Mouse (Mus musculus) retina, adult 2 months (tissue): ENCODE results near the gene Tk1.
A peak's percentile ranks its signal among the peaks of the same experiment; 100 is the strongest.
"Not testable (repeated sequence)": the region's sequence is repeated elsewhere in the genome, so short reads cannot be mapped to it uniquely, and the experiment has no call there.

ENCODE experiments used
- DNase-seq: peaks from one replicate; pipeline ENCODE4 v3.0.0-alpha.2; 2012; ENCODE audit warnings: low read depth, low spot score

Gene Tk1

DNA sequence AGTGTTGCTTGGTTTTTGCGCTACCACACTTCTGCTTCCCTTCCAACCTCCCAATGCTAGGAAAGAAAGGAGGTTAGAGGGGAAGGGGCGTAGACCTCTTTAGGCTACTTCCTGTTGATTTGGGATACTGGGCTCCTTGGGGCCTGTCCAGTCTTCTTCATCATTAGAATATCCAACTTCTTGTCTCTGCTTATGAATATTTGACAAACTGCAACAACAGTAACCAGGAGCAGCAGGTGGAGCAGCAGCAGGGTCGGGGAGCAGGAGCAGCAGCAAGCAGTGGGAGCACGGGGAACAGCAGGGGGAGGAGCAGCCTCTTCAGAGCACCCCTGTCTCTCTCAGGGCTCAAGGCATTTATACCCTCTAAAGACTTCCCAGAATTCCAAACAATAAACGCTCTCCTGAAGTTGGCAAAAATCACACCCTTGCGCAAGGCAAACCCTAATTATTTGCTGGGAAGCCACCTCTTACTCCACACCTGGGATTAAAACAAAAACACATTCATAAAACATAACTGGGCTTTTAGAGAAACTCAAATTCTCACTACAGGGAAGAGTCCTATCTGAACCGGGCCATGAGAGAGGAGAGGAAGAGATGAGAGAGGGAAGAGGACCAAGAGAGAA lies 21.8 kb upstream of the Tk1 start:
- no peak for DNase-seq

DNA sequence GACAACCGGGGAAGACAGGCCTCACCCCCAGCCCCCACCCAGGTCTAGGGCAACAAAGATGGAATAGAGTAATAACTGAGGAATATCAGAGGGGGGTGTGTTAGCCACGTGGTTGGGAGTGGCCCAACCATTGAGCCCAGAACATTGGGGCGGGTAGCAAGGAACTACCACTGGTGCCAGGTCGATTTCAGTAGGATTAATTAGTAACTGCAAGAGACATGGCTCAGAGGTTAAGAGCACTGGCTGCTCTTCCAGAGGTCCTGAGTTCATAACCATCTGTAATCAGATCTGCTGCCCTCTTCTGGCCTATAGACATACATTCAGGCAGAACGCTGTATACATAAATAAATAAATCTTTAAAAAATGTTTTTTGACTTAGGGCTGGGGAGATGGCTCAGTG lies 20.7 kb upstream of the Tk1 start:
- DNase-seq, result no peak

DNA sequence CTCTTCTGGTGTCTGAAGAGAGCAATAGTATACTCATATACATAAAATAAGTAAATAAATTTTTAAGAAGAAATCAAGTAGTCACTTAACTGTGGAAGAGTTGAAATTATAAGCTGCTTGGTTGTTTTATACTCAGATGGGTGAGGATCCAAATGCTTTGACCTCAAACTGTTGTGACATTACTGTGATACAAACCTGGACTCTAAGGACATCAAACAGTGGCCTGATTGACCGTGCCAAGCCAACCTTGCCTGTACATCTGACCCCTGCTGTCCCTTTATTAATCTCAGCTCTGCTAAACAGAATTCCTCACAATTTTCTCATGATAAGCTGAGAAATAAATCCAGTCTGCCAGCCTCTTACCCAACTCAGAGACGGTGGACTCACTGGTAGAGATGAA lies 19.8 kb upstream of the Tk1 start:
- DNase-seq, result no peak

DNA sequence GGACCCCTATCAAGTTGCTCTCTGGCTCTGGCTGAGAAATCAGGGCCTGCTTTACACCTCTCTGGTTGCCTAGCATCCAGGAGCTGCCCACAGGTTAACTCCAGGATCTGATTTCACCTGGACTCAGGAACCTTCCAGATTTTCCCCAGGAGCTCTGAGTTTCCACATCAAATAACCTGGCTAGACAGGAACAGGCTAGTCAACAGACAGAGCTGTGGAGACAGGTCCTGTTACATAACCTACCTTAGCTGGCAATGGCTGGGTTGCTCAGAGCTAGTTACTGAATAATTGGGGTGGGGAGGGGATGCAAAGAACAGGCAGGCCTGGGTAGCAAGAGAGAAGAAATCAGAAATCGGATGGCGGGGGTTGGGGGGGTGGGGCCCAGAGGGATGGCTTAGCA lies 19.1 kb upstream of the Tk1 start:
- DNase-seq, result no peak

DNA sequence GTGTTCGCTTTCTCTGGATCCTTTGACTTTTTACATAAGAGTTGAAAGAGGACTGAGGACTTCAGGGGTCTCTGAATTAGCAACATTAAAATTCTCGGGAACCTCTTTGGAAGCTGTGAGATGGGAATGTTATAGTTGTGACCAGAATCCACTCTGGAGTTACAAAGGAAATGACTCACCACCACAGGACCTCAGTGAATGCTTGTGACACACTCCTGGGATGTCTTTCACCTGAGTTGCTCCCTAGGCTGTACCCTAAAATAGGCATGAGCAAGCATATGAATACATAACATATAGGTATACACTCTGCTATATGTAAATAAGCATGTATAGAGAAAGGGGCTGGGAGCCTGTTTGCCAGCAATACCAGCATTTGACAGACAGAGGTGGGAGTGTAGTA lies 17.5 kb upstream of the Tk1 start:
- no peak for DNase-seq

DNA sequence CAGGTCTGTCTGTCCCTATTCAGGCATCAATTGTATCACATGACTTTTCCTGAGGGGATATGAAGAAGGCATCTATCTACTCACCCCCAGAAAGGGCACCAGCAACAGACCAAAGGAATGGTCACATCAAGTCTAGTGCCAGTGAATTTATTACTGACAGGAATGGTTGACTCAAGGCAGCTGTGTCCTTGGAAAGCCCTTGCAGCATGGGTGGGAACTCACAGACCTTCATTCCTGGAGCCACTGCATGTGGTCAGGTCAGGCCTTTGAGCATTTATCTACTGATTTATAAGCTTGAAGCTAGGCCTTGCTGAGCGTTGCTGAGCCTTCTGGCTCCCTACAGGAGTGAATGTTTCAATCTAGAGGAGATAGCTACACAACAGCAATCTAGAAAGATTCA lies 15.0 kb upstream of the Tk1 start:
- no peak for DNase-seq

DNA sequence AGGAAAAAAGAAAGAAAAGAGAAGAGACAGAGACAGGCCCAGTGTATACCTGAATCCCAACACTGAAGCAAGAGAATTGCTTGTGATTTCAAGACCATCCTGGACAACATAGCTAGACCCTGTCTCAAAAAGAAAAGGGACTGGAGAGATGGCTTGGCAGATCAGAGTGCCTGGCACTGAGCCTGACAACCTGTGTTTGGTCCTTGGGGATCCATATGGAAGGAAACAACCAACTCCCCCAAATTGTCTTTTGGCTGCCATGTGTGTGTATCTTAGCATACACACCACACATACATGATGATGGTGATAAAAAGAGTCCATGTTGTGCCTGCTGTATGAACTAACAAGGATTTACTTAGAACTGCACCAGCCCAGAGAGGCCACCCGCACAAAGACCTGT lies 13.1 kb upstream of the Tk1 start:
- no peak for DNase-seq

DNA sequence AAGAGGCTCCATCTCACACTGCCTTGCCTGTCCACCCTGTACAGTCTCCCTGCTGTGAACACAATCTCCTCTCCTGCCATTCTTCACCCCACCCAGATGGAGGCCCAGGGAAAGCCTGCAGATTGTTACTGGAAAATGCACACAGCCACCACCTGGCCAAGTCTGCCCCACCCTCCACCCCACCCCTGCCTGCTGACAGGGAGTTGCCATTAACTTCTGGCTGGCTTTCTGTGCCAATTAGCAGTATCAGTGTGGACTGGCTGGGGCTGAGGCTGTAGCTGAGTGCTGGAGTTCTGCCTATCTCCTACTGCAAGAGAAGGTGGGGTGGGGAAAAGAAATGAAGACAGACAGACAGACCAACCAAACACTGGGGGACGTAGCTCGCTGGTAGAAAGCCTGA lies 12.7 kb upstream of the Tk1 start:
- no peak for DNase-seq

DNA sequence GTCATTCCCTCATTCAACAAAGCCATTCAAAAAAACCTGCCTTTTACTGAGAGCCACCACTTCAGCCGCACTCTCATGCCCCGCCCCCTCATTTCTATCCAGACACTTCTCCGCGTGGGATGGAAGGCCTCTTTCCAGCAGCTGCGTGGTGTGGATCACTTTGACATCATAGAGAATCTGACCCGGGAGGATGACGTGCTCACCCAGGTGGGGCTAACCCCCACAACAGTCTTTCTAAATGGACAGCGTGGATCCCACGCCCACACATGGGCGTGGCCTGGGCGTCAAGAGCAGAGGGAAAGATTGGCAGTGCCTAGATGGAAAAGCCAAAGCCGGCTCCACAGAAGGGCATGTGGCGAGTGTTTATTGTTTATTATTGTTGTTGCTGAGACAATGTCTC lies 10.4 kb upstream of the Tk1 start:
- no peak for DNase-seq

DNA sequence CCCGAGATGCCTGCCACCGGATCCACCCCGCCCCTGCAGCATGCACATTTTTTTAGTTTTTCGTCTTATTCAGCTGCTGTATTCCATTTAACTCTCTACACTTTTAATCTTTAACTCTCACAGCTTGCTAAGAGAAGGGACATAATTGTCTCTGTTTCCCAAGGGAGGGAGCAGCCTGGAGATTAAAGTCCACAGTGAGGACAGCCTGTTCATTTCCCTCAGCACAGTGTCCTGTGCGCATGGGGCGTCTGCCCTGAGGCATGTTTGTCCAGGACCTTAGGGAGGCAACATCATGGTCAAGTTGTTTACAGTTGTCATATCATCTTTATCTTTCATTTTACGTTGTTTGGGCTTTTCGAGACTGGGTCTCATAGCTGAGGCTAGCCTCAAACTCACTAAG lies 8.2 kb upstream of the Tk1 start:
- DNase-seq, result no peak

DNA sequence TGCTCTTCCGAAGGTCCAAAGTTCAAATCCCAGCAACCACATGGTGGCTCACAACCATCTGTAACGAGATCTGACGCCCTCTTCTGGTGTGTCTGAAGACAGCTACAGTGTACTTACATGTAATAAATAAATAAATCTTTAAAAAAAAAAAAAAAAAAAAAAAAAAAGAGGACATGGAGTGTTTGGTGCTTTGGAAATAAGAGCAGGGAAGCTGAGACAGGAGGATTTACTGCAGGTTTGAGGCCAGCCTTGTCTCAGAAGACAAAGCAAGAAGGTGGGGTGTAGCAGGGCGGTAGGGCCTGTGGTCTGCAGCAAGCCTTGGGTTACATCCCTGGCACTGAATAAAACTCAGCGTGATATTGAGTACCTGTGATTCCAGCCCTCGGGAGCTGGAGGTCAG lies 7.6 kb upstream of the Tk1 start:
- DNase-seq, result not testable (repeated sequence)

DNA sequence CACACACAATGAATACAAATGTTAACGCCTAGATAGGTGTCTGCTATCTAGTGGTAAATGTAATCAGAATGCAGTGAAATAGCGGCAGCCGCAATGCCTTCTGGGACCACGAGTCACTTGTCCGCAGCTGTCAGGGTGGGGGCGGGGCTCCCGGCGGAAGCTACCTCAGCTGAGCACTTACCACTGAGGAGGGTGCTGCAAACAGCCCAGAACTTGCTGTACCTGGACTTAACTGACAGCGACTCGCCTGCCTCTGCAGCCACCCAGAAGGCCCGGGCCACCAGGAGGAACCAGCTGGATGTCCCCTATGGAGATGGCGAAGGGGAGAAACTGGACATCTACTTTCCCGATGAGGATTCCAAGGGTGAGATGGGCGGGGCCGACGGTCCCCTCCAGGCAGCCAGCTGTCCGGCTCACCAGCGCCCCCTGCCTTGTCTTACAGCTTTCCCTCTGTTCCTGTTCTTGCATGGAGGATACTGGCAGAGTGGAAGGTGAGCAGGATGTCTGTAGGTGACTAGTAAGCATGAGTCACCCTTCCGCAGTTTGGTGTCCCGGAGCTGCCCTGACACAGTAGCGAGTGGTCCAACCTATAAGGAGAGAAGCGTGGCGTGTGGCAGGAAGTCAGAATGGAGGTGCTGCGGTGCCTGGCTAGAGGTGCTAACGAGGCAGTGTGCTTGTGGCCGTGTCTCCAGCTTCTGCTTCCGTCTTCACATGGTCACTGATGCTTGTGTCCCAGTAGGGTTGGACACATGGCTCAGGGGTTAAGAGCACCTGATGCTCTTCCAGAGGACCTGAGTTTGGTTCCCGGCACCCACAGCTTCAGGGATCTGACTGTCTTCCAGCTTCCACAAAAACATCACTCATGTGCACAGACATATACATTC lies 6.4 kb upstream of the Tk1 start:
- no peak for DNase-seq

DNA sequence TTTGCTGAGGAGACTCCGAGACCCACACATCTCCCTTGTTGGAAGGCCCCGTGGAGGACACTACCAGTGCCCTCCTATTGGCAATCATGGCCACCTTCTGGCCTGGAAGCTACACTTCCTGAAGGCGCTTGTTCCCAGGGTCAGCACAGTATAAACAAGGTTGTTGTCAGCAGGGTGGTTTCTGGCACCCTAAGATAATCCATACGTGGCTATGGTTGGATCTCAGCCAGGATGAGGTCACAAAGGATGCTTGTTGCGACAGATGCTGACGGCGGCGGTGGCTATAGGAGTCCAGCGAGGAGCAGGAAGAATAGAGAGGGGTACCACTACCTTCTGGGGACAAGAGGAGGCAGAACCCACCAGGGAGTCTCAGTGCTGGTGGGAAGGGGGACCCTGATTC lies 4.5 kb upstream of the Tk1 start:
- DNase-seq, result no peak

DNA sequence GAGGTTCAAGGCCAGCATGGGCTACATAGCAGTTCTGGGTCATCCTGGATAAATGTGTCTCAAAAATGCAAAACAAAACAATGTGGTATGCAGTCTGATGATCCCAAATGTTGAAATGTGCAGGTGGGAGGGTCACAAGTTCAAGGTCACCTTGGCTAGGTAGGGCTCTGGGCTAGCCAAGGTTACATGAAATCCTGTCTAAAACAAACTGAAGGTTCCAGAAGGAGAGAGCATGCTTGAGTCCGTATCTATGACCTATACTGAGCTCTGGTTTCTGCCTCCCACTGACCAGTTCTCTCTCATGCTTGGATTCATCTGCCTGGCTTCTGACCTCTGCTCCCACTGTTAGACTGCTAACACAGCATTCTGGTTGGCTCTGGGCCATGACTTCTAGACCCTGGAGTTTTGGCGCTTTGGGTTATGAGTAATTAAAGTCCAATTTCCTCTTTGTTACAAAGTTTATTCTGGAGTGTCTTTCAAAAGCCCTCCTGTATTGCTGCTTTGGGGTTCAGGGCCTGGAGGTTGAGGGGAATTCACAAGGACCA lies 3.9 kb upstream of the Tk1 start:
- no peak for DNase-seq

DNA sequence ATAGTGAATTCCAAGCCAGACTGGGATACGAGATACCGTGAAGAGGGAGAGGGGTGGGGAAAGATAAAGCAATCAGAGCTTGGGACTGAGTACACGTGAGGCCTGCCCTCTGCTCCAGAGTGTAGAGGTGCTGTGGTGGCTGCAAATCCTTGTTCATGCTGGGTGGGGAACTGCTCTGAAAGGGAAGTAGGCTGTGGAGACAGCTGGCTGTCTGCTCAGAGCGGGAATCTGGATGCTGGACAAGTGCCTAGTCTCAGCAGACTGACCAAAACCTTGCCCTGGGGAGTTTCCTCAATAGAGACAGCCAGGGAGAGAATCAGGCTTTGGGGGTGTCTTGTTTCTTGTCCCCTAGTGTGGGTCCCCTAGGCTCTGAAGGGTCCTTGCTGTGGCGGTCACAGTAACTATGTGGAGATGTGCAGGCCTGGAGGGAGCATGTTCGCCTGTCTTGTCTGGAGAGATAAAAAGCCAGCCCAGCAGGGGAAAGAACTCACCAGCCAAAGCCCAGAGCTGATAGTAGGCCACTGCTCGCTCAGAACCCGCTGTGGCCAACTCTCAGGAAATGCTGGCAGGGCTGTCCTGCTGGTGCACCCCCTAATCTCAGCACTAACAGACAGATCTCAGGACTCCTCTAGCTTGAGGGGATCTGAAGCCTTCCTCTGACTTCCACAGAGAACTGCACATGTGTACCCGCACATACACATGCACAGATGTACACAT lies 3.2 kb upstream of the Tk1 start:
- DNase-seq, result no peak

DNA sequence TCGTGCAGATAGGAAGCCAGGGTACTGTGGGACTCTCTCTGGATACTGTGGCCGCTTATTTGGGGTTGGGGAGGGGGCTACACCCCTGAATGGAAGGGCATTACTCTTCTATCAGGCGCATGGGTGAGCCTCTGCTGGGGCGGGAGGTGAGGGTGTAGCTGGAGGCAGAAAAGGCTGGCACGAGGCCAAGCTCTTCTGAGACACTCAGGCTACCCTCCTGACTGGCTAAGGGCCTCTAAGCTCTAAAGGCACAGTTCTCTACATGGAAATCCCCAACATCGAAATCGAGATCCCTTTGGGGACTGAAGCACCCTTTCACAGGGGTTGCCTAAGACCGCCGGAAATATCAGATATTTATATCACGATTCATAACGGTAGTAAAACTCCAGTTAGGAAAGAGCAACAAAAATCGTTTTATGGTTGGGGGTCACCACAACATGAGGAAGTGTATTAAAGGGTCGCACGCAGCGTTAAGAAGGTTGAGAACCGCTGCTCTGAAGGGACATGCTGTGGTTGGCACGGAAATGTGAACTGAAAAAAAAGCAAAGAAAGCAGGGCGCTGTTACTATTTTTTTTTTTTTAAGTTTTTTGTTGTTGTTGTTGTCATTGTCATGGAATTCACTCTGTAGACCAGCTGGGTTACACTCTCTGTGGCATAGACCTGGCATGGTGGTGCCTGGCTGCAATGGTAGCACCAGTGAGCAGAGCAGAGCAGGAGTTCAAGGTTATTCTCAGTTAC lies 2.4 kb upstream of the Tk1 start:
- DNase-seq, result no peak

DNA sequence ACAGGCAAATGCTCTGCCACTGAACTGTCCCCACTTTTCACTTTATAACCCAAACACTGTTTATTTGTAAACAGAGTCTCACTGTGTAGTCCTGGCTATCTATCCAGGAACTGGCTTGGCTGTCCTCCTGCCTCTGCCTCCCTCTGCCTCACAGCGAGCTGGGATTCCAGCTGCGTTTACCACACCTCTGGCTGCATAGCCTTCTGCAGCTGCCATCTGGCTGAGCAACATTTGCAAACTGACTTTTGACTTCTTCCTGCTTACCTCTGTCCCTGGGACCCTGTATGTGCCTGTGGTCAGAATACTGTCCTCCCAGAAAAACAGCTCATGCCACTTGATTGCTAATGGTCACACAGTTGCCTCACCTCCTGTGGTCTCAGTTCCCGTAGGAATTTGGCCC lies 1.5 kb upstream of the Tk1 start:
- no peak for DNase-seq

DNA sequence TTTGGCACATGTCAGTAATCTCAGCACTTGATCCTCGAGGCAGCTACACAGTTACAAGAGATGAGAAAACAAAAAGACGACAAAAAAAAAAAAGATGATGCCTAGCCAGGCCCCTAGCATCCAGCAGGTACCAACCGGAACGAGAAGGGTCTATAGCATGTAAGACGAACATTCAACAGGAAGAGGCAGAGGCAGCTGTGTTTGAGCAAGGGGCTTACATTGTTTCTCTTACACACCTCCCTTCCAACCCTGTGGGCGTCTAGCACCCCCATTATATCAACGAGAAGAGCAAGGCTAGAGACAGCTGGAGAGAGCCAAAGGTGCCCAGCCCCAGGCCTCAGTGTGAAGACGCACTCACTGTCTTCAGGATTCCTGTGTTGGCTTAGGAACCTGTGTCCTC lies 1.0 kb upstream of the Tk1 start:
- DNase-seq, result no peak

DNA sequence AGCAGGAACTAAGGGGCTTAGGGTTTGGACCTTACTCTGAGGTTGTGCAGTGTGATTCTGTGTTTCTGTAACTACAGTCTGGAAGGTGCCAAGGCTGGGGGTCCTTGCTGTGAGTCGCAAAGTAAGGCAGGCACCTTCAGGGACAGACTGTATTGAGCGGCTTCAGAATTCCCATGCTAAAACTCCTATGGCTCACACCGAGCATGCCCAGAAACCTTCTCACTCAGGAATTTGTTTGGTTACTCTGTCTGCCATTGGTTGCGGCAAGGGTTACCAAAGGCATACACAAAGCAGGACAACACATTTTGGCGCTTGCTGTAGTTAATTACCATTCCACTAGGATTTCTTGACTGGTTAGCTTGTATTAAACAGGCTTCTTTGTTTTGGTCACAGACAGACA lies 272 bp upstream of the Tk1 start:
- no peak for DNase-seq

DNA sequence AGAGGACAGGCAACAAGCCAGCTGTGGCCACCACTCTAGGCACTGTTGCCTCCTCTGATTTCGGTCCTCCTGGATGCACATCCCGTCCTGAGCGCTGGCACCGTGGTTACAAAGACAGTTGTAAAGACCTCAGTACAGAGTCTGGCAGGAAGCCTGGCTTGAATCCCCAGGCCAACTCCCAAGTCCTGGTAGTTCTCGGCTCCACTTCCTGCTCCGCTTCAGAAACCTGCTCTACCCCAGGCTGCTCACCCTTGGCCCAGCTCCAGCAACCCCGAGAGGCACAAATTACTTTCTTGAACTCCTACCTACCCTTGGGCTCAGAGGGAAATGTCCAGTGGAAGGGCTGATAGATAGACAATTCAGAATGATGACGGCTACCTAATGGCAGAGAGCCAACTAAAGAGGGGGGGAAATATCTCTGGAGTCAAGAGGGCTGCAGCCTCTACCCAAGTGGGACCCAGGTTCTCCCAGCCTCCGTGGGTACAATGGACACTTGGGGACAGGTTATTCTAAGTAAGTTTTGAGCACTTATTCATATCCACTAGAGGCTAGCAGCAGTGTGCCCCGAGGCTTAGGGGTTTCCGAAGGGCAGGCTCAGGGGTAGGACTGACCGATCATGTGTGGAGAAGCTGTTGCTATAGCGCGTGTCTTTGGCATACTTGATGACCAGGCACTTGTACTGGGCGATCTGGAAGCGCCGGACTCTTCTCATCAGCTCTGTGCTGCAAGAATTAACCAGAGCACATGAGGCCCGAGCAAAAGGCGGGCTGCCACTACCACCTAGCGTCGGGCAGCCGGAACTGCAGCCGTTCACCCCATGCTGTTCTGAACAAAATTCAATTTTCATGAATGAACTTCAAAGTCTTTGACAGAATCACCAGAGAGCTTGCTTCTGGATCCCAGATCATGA lies 1.6 kb downstream of the Tk1 start:
- peak; percentile 48 for DNase-seq

DNA sequence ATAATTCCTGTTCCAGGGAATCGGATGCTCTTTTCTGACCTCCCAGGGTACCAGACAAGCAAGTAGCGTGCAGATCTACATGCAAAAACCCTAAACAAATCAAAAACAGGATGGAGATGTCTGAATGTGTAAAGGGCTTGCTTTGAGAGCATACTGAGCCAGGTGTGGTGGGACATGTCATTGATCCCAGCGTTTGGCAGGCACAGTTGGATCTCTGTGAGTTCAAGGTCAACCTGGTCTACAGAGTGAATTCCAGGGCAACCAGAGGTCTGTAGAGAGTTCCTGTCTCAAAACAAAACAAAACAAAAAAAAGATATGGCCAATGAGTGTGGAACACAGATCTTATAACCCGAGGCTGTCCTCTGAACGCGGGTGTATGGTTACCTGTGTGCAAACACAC lies 2.5 kb downstream of the Tk1 start:
- DNase-seq, result no peak
